Comparison of ENCODE assay signal across 30 mouse cellular contexts in the genomic region with DNA sequence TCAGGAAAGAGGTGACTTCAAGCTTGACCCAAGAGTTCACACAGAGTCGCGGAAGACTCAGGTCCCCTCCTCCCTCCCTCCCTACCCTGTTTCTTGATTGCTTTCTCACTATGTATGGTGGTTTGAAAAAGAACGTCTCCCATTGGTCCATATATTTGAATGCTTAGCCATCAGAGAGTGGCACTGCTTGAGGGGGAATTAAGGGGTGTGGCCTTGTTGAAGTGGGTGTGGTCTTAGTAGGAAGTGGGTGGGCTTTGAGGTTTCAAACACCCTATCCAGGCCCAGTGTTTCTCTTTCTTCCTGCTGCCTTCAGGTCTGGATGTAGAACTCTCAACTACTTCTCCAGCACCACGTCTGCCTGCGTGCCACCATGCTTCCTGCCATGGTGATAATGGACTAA.
"Had no signal": no experiment of that assay in that cellular context is flagged by ENCODE, and none has a peak within 500 bp of the region (broad histone marks: within the 10 kb centered on the region; RNA-seq: fewer than 3 reads in every experiment).

No protein-coding gene starts in this region.

- H3K36me3 ChIP-seq: heart, embryonic 12.5 days; heart, embryonic 13.5 days; heart, embryonic 15.5 days; hindbrain, embryonic 10.5 days; hindbrain, embryonic 12.5 days; hindbrain, embryonic 13.5 days; hindbrain, embryonic 15.5 days; intestine, embryonic 15.5 days; kidney, embryonic 15.5 days had no signal

- H3K9me3 ChIP-seq: heart, embryonic 15.5 days; hindbrain, embryonic 12.5 days; hindbrain, embryonic 15.5 days; intestine, embryonic 15.5 days; kidney, embryonic 15.5 days had no signal

- DNase-seq: heart, postnatal 10 days; heart, postnatal 14 days; heart, postnatal 36 days; heart, postnatal 4 days; kidney, adult 11 months; kidney, adult 18-20 months; kidney, adult 2 months; kidney, adult 8-10 months; kidney, adult 9 months; kidney, postnatal 10 days; kidney, postnatal 14 days; kidney, postnatal 25 days; kidney, postnatal 36 days; kidney, postnatal 4 days; layer of hippocampus, adult 9-11 months; layer of hippocampus, postnatal 36 days had no signal

- H3K4me3 ChIP-seq: heart, embryonic 12.5 days; heart, embryonic 13.5 days; heart, embryonic 15.5 days; hindbrain, embryonic 10.5 days; hindbrain, embryonic 12.5 days; hindbrain, embryonic 13.5 days; hindbrain, embryonic 15.5 days; intestine, embryonic 15.5 days; kidney, embryonic 15.5 days; layer of hippocampus, adult 2 months; left cerebral cortex, adult 2 months had no signal

- H3K27ac ChIP-seq: heart, embryonic 13.5 days; heart, embryonic 15.5 days; hindbrain, embryonic 10.5 days; hindbrain, embryonic 12.5 days; hindbrain, embryonic 13.5 days; hindbrain, embryonic 14.5 days; hindbrain, embryonic 15.5 days; hindbrain, postnatal 0 days; intestine, embryonic 15.5 days; kidney, embryonic 15.5 days; kidney, postnatal 0 days; layer of hippocampus, adult 2 months; left cerebral cortex, adult 2 months had no signal

- H3K27me3 ChIP-seq: heart, embryonic 12.5 days; heart, embryonic 13.5 days; heart, embryonic 15.5 days; hindbrain, embryonic 15.5 days; intestine, embryonic 15.5 days; kidney, embryonic 15.5 days had no signal

- H3K9ac ChIP-seq: heart, embryonic 12.5 days; heart, embryonic 13.5 days; heart, embryonic 15.5 days; hindbrain, embryonic 12.5 days; hindbrain, embryonic 13.5 days; hindbrain, embryonic 14.5 days; hindbrain, embryonic 15.5 days; intestine, embryonic 15.5 days; kidney, embryonic 15.5 days had no signal

- H3K4me1 ChIP-seq: hindbrain, embryonic 12.5 days; hindbrain, embryonic 13.5 days; hindbrain, embryonic 15.5 days had no signal
